Mouse (Mus musculus): Measurements from ENCODE around the gene Neu3. TPM values are rescaled to one million over a fixed set of nuclear protein-coding genes. Genes with fewer than 3 reads are reported as not detected.

Neu3 gene
- polyA plus RNA-seq (2016; fragmentation: Nextera tagmentation; extraction: Ambion mirVana), result 6.2 and 6.4 TPM in 2 replicates

GRCm38 (mm10) chr7:99828083-99828570, at the start of gene Neu3:
Neu3 (minus strand) TSS chr7:99828417.
- H3K4me3 ChIP-seq, result peak within 1 kb of the TSS; percentile 71
- under 1% methylated on average over 26 of the region's 26 CpGs for WGBS (ENCODE audit: insufficient replicate concordance)
- H3K27me3 ChIP-seq (replicated peaks), result no peaks in the 10 kb centered on the region
- peak within 1 kb of the TSS; percentile 89 for H3K27ac ChIP-seq
- H3K4me2 ChIP-seq, result peak within 1 kb of the TSS; percentile 78
- ATAC-seq, result peak; percentile 93
- H3K36me3 ChIP-seq, result peaks cover 2% of the 10 kb centered on the region
- peaks cover 55% of the 10 kb centered on the region for H3K4me1 ChIP-seq
- no peaks in the 10 kb centered on the region for H3K9me3 ChIP-seq (replicated peaks)
- peak within 1 kb of the TSS; percentile 83 for H3K9ac ChIP-seq

- no peak overlapping the region for H3K4me3 ChIP-seq
- H3K36me3 ChIP-seq, result no peaks in the 10 kb centered on the region
- no peak for ATAC-seq
- no peak overlapping the region for H3K4me2 ChIP-seq
- H3K9me3 ChIP-seq (replicated peaks), result no peaks in the 10 kb centered on the region
- no peaks in the 10 kb centered on the region for H3K4me1 ChIP-seq
- no peak overlapping the region for H3K9ac ChIP-seq
- H3K27me3 ChIP-seq (replicated peaks), result peaks cover 8% of the 10 kb centered on the region; the same call in 1 of the 2 replicates
- H3K27ac ChIP-seq, result no peak overlapping the region
- 4% methylated on average over 3 of the region's 3 CpGs for WGBS (ENCODE audit: insufficient replicate concordance)
Measured at GRCm38 (mm10) chr7:99876345-99876744, 48.1 kb upstream of the Neu3 start.

- Histone ChIP-seq H3K4me2 (no peak overlapping the region), H3K4me1 (no peaks in the 10 kb centered on the region), H3K27ac (no peak overlapping the region), H3K9ac (no peak overlapping the region), H3K9me3 (replicated peaks) (no peaks in the 10 kb centered on the region), H3K27me3 (replicated peaks) (peaks cover 8% of the 10 kb centered on the region; the same call in 1 of the 2 replicates), H3K36me3 (no peaks in the 10 kb centered on the region), H3K4me3 (no peak overlapping the region)
- WGBS (ENCODE audit: insufficient replicate concordance), result 40% methylated on average over 5 of the region's 5 CpGs
- no peak for ATAC-seq
Measured at GRCm38 (mm10) chr7:99875891-99876290, 47.7 kb upstream of the Neu3 start.

- ATAC-seq, result no peak
- no peak overlapping the region for H3K9ac ChIP-seq
- peaks cover 8% of the 10 kb centered on the region for H3K27me3 ChIP-seq (replicated peaks)
- no peak overlapping the region for H3K27ac ChIP-seq
- 51% methylated on average over 6 of the region's 6 CpGs for WGBS (ENCODE audit: insufficient replicate concordance)
- H3K36me3 ChIP-seq, result no peaks in the 10 kb centered on the region
- no peaks in the 10 kb centered on the region for H3K4me1 ChIP-seq
- H3K4me2 ChIP-seq, result no peak overlapping the region
- H3K4me3 ChIP-seq, result no peak overlapping the region
- H3K9me3 ChIP-seq (replicated peaks), result no peaks in the 10 kb centered on the region
Measured at GRCm38 (mm10) chr7:99873965-99874364, 45.7 kb upstream of the Neu3 start.

GRCm38 (mm10) chr7:99869296-99869695, 41.1 kb upstream of the Neu3 start:
- Histone ChIP-seq H3K36me3 (no peaks in the 10 kb centered on the region), H3K4me2 (no peak overlapping the region), H3K4me1 (peaks cover 5% of the 10 kb centered on the region; the same call in 1 of the 2 replicates), H3K27ac (no peak overlapping the region), H3K9me3 (replicated peaks) (no peaks in the 10 kb centered on the region), H3K27me3 (replicated peaks) (no peaks in the 10 kb centered on the region; the same call in none of the 2 replicates), H3K4me3 (no peak overlapping the region), H3K9ac (no peak overlapping the region)
- WGBS (ENCODE audit: insufficient replicate concordance), result 48% methylated on average over 4 of the region's 4 CpGs
- no peak for ATAC-seq

GRCm38 (mm10) chr7:99865219-99865618, 37.0 kb upstream of the Neu3 start:
- no peak overlapping the region for H3K27ac ChIP-seq
- no peak overlapping the region for H3K4me3 ChIP-seq
- H3K36me3 ChIP-seq, result no peaks in the 10 kb centered on the region
- peaks cover 5% of the 10 kb centered on the region; the same call in 1 of the 2 replicates for H3K4me1 ChIP-seq
- ATAC-seq, result no peak
- no peaks in the 10 kb centered on the region for H3K9me3 ChIP-seq (replicated peaks)
- H3K27me3 ChIP-seq (replicated peaks), result peaks cover 12% of the 10 kb centered on the region
- no peak overlapping the region for H3K4me2 ChIP-seq
- WGBS (ENCODE audit: insufficient replicate concordance), result 48% methylated on average over 3 of the region's 3 CpGs
- no peak overlapping the region for H3K9ac ChIP-seq

GRCm38 (mm10) chr7:99864241-99865028, 36.2 kb upstream of the Neu3 start:
- H3K36me3 ChIP-seq, result no peaks in the 10 kb centered on the region
- no peak overlapping the region for H3K4me3 ChIP-seq
- no peak overlapping the region for H3K27ac ChIP-seq
- peaks cover 5% of the 10 kb centered on the region; the same call in 1 of the 2 replicates for H3K4me1 ChIP-seq
- no peak overlapping the region for H3K9ac ChIP-seq
- 69% methylated on average over 11 of the region's 11 CpGs for WGBS (ENCODE audit: insufficient replicate concordance)
- H3K4me2 ChIP-seq, result no peak overlapping the region
- H3K9me3 ChIP-seq (replicated peaks), result no peaks in the 10 kb centered on the region
- H3K27me3 ChIP-seq (replicated peaks), result peaks cover 12% of the 10 kb centered on the region
- ATAC-seq, result no peak

- Histone ChIP-seq H3K27ac (no peak within 1 kb of the TSS), H3K27me3 (replicated peaks) (peaks cover 12% of the 10 kb centered on the region), H3K4me2 (no peak within 1 kb of the TSS), H3K4me3 (no peak within 1 kb of the TSS), H3K36me3 (no peaks in the 10 kb centered on the region), H3K9ac (no peak within 1 kb of the TSS), H3K4me1 (peaks cover 10% of the 10 kb centered on the region), H3K9me3 (replicated peaks) (no peaks in the 10 kb centered on the region)
- WGBS (ENCODE audit: insufficient replicate concordance), result 39% methylated on average over 7 of the region's 7 CpGs
- no peak for ATAC-seq
Measured at GRCm38 (mm10) chr7:99863362-99863761, 35.1 kb upstream of the Neu3 start, which contains the start of gene Spcs2. Spcs2 (minus strand) TSS chr7:99863462.

- H3K9ac ChIP-seq, result peak within 1 kb of the TSS; percentile 88
- H3K9me3 ChIP-seq (replicated peaks), result no peaks in the 10 kb centered on the region
- peak within 1 kb of the TSS; percentile 74 for H3K27ac ChIP-seq
- H3K4me3 ChIP-seq, result peak within 1 kb of the TSS; percentile 80
- peaks cover 25% of the 10 kb centered on the region for H3K36me3 ChIP-seq
- peaks cover 24% of the 10 kb centered on the region for H3K4me1 ChIP-seq
- under 1% methylated on average over 42 of the region's 42 CpGs for WGBS (ENCODE audit: insufficient replicate concordance)
- peak within 1 kb of the TSS; percentile 91 for H3K4me2 ChIP-seq
- H3K27me3 ChIP-seq (replicated peaks), result peaks cover 12% of the 10 kb centered on the region; the same call in 1 of the 2 replicates
- ATAC-seq, result peak; percentile 97
Measured at GRCm38 (mm10) chr7:99858813-99859585, 30.8 kb upstream of the Neu3 start, which contains the start of gene Xrra1. Xrra1 (plus strand) TSS chr7:99859116.

- H3K27ac ChIP-seq, result peak overlapping the region; percentile 74
- peak overlapping the region; percentile 88 for H3K9ac ChIP-seq
- peaks cover 24% of the 10 kb centered on the region for H3K4me1 ChIP-seq
- H3K4me3 ChIP-seq, result peak overlapping the region; percentile 80
- no peaks in the 10 kb centered on the region for H3K9me3 ChIP-seq (replicated peaks)
- WGBS (ENCODE audit: insufficient replicate concordance), result 1% methylated on average over 19 of the region's 19 CpGs
- peaks cover 5% of the 10 kb centered on the region; the same call in 1 of the 2 replicates for H3K27me3 ChIP-seq (replicated peaks)
- H3K36me3 ChIP-seq, result peaks cover 32% of the 10 kb centered on the region
- ATAC-seq, result peak; percentile 52
- peak overlapping the region; percentile 91 for H3K4me2 ChIP-seq
Measured at GRCm38 (mm10) chr7:99858175-99858812, 30.1 kb upstream of the Neu3 start.

GRCm38 (mm10) chr7:99856266-99856861, 28.1 kb upstream of the Neu3 start:
- 72% methylated on average over 14 of the region's 14 CpGs for WGBS (ENCODE audit: insufficient replicate concordance)
- peak overlapping the region; percentile 57 for H3K9ac ChIP-seq
- peaks cover 30% of the 10 kb centered on the region for H3K4me1 ChIP-seq
- H3K4me2 ChIP-seq, result peak overlapping the region; percentile 43
- H3K4me3 ChIP-seq, result peak overlapping the region; percentile 29
- H3K36me3 ChIP-seq, result peaks cover 42% of the 10 kb centered on the region
- no peak overlapping the region for H3K27ac ChIP-seq
- H3K9me3 ChIP-seq (replicated peaks), result no peaks in the 10 kb centered on the region
- H3K27me3 ChIP-seq (replicated peaks), result no peaks in the 10 kb centered on the region; the same call in 1 of the 2 replicates
- no peak for ATAC-seq

Data from liver, embryonic 12.5 days (tissue).